Mouse (Mus musculus) stomach, embryonic 15.5 days (tissue): ENCODE results near the gene Mre11a. TPM values are rescaled to one million over a fixed set of nuclear protein-coding genes. Genes with fewer than 3 reads are reported as not detected.

Experiments used
- ATAC-seq: fragments of 200-750 bp; cut with Nextera tagmentation; 2 replicates; pipeline ENCODE4 v1.8.0; 2017; ENCODE audit warnings: low read depth, moderate number of reproducible peaks, moderate TSS enrichment; ENCODE audit not compliant: insufficient read depth, low FRiP score
- H3K27ac ChIP-seq: fragments of 300-500 bp; sonication (generic); 2 replicates; pipeline ENCODE4 v1.5.1; 2015; ENCODE audit warnings: mild to moderate bottlenecking, inconsistent platforms
- H3K27me3 ChIP-seq: fragments of 300-500 bp; sonication (generic); replicated peaks from 2 replicates; pipeline ENCODE4 v1.6.1; 2015; ENCODE audit warnings: inconsistent platforms
- H3K36me3 ChIP-seq: fragments of 300-500 bp; sonication (generic); 2 replicates; pipeline ENCODE4 v1.6.1; 2015; ENCODE audit warnings: inconsistent platforms
- H3K4me1 ChIP-seq: fragments of 300-500 bp; sonication (generic); 2 replicates; pipeline ENCODE4 v1.6.1; 2015; ENCODE audit warnings: inconsistent platforms
- H3K4me2 ChIP-seq: fragments of 300-500 bp; sonication (generic); 2 replicates; pipeline ENCODE4 v1.6.1; 2015; ENCODE audit warnings: mild to moderate bottlenecking, inconsistent platforms
- H3K4me3 ChIP-seq: fragments of 300-500 bp; sonication (generic); replicated peaks from 2 replicates; pipeline ENCODE4 v1.5.1; 2015; ENCODE audit warnings: inconsistent platforms
- H3K9ac ChIP-seq: fragments of 300-500 bp; sonication (generic); 2 replicates; pipeline ENCODE4 v1.6.1; 2015; ENCODE audit warnings: inconsistent platforms
- H3K9me3 ChIP-seq: fragments of 300-500 bp; sonication (generic); 2 replicates; pipeline ENCODE4 v1.6.1; 2016; ENCODE audit warnings: inconsistent platforms
- WGBS: fragments of 180-500 bp; shearing (Covaris S2); methylation state at CpG from one replicate; pipeline ENCODE4 v1.1.7; 2015; 5-methylcytosine and 5-hydroxymethylcytosine counted together
- polyA plus RNA-seq: library from polyadenylated mRNA; unstranded; fragments of >200 nt; fragmentation: Nextera tagmentation; extraction: Ambion mirVana; gene quantifications from 2 replicates; pipeline ENCODE4 v1.2.1, GENCODE M21; 2015

Mre11a gene
- 20.2 and 24.7 TPM in 2 replicates for polyA plus RNA-seq

DNA sequence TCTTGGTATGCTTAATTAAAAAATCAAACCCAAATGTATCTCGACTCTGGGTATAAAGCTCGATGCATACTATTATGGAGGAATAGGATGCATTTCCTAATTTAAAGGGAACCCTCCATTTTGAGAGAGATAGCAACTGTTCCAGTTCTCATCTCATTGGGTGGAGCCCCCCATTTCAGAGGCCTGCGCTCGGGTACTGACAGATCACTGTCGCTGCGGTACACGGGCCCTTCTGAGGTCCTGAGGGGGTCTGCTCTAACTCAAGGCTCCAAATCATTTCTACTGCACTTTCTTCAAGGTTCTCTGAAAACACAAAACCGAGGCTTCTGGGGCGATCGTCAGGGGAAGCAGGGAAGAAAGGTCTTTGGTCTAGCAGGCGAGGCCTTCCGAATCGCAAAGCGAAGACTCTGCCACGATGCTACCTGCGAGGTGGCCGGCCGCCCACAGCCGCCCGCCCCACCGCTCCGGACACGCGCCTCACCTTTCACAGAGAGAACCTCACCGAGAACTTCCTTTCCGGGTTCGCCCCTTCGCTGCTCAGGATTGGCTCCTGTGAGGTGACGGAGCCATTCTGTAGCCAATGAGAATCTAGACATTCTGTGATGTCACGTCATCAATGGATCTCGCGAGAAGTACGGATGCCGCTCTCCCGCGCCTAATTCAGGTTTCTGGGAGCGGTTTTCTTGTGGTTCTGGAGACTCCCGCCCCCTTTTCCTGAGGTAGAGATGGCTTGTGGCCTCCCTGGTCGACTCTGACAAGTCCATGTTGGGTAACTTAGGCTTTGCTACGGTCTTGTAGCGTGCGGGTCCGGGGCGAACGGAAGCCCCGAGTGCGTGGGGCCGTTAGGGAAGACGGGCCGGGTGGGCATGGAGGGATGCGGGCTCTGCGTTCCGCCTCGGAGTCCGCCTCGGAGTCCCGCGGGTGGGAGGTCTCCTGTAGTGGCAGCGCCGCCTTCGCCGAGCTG lies at the start of gene Mre11a, which contains the start of gene Ankrd49:
Gene Mre11a (plus strand): TSS at position 616 of the 964 bp plus-strand sequence.
Gene Ankrd49 (minus strand): TSS at position 818 of the 964 bp plus-strand sequence.
- WGBS, result under 1% methylated on average over 62 of the region's 62 CpGs
- peak within 1 kb of the TSS; percentile 63 for H3K4me3 ChIP-seq
- H3K9ac ChIP-seq, result peak within 1 kb of the TSS; percentile 91
- no peaks in the 10 kb centered on the region for H3K9me3 ChIP-seq
- H3K4me2 ChIP-seq, result peak within 1 kb of the TSS; percentile 76
- H3K27ac ChIP-seq, result peak within 1 kb of the TSS; percentile 92
- ATAC-seq, result peak; percentile 99
- no peaks in the 10 kb centered on the region for H3K4me1 ChIP-seq
- H3K36me3 ChIP-seq, result peaks cover 19% of the 10 kb centered on the region
- no peaks in the 10 kb centered on the region for H3K27me3 ChIP-seq

DNA sequence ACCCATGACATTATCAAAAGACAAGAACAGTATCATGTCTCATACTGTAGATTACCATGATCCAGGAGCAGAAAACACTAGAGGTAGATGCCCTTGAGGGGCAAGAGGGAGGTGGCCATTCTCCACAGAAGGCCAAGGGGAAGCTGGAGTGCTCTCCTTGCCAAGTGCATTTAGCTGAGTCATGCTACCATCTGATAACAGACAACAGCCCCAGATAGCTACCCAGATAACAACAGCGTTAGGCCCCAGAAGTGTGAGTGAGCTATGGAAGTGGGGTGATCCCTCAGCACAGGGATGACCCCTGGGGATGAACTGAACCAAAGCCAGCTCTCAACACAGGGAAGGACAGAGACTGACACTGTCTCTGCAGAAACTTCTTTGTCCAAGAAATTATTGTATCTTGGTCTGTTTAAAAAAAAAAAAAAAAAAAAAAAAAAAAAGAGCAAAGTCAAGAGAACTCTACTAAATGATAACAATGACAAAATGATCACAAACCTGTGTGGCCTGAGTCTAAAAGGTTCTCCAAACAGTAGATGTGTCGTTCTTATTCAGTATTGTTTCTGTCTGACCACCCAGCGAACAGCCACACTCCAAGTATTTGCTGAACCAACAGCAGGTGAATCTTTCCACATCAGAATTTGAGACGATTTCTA lies 44.8 kb upstream of the Mre11a start:
- WGBS, result 62% methylated on average over 4 of the region's 4 CpGs
- H3K4me1 ChIP-seq, result no peaks in the 10 kb centered on the region
- no peaks in the 10 kb centered on the region for H3K36me3 ChIP-seq
- no peak overlapping the region for H3K27ac ChIP-seq
- H3K4me2 ChIP-seq, result no peak overlapping the region
- no peak overlapping the region for H3K9ac ChIP-seq
- no peak for ATAC-seq
- no peak overlapping the region for H3K4me3 ChIP-seq
- H3K9me3 ChIP-seq, result no peaks in the 10 kb centered on the region
- no peaks in the 10 kb centered on the region for H3K27me3 ChIP-seq

DNA sequence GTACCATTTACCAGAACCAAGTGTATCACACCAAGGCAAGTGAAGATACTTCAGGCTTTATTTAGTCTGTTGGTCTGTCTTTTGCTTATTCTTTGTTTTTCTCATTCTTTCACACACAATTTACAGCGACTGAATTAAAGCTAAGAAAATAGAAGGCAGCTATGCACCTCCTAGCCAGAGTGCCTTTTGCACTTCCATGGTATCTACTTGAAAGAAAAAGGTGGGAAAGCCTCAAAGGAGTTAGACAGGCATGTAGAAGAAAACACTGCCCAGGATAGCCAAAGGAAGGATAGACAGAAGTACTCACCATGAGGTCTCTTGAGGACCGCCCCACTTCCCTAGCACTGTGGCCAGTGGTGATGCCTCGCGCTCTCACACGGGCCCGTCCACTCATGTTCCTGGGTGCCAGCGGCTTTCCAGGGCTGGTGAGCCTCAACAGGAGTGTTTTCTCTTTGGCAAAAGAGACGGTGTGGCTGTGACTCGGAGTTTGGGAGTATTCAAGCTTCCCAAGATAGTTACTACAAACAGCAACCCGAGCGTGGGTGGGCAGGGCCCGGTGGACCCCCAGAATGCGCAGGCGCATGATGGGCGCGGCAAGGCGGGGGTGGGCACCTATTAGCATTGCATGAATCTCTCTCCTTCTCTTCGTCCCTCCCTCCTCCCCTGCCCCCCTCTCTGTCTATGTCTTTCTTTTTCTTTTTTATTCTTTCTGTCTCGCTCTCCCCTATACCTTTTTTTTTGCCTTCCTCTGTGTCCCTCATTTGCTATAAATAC lies 44.1 kb upstream of the Mre11a start, which contains the start of gene Piwil4:
Gene Piwil4 (minus strand): TSS at position 583 of the 774 bp plus-strand sequence.
- Histone ChIP-seq H3K9ac (no peak within 1 kb of the TSS), H3K4me1 (no peaks in the 10 kb centered on the region), H3K36me3 (no peaks in the 10 kb centered on the region), H3K9me3 (no peaks in the 10 kb centered on the region), H3K27ac (no peak within 1 kb of the TSS), H3K27me3 (no peaks in the 10 kb centered on the region), H3K4me2 (no peak within 1 kb of the TSS), H3K4me3 (no peak within 1 kb of the TSS)
- WGBS, result 68% methylated on average over 18 of the region's 19 CpGs
- ATAC-seq, result no peak

DNA sequence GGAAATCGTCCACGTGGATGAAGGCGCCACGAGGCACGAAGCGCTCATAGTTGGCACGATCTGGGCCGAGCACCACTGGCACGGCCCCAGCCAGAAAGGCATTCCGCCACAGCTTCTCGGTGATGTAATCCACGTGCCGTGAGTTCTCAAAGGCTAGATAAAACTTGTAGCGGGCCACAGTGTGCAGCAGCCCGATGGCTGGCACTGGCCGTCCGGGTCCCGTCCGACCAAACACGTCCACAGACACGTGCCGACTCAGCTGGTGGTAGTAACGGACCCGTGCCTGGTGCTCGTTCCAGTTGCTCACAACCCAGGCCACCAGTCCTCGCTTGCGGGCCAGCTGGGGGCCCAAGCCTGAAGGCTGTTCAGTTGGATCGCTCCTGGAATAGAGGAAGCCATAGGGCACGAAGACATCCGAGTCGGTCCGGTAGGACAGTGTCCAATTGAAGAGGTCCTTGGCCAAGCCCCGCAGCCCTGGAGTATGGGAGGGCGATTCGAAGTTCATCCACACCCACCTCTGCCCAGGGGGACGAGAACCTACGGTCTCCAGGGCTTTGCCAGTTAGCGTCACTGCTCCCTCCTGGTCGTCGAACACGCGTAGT lies 33.5 kb upstream of the Mre11a start:
- WGBS, result 62% methylated on average over 42 of the region's 42 CpGs
- H3K27ac ChIP-seq, result no peak overlapping the region

DNA sequence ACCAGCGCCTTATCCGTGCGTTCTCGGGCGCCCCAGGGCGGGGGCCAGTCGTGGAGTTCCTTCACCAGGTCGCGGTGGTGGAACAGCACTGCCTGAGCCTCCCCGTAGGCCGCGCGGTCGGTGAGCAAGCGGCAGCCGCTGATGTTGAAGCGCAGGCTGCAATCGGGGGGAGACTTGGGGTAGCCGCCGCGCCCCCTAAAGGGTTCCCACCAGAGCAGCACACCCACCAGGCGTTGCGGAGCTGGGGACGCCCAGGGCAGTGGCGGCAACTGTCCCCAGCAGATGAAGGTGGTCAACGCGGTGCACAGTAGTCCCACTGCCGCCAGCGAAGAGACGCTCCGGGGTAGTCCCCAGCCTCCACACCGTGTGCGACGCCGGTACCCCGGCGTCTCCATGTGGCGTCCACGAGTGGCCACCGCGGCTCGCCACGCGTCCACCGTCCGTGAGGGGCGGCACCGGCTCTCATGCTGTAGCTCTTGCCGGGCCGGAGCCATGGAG lies 32.9 kb upstream of the Mre11a start:
- Histone ChIP-seq H3K27ac (peak overlapping the region; percentile 63; the same call in 1 of the 2 replicates), H3K9me3 (no peaks in the 10 kb centered on the region), H3K4me2 (peak overlapping the region; percentile 98), H3K4me1 (peaks cover 12% of the 10 kb centered on the region; the same call in 1 of the 2 replicates), H3K36me3 (no peaks in the 10 kb centered on the region; the same call in 1 of the 2 replicates), H3K27me3 (no peaks in the 10 kb centered on the region), H3K9ac (peak overlapping the region; percentile 37; the same call in 1 of the 2 replicates), H3K4me3 (peak overlapping the region; percentile 61)
- WGBS, result 1% methylated on average over 49 of the region's 50 CpGs
- ATAC-seq, result peak; percentile 45; the same call in 1 of the 2 replicates

More for the DNA sequence above, 33.5 kb upstream of the Mre11a start:
- Histone ChIP-seq H3K36me3 (no peaks in the 10 kb centered on the region; the same call in 1 of the 2 replicates), H3K9ac (peak overlapping the region; percentile 37; the same call in 1 of the 2 replicates), H3K27me3 (no peaks in the 10 kb centered on the region), H3K4me1 (peaks cover 15% of the 10 kb centered on the region; the same call in 1 of the 2 replicates), H3K9me3 (no peaks in the 10 kb centered on the region), H3K4me2 (peak overlapping the region; percentile 98), H3K4me3 (peak overlapping the region; percentile 61)
- no peak; the same call in 1 of the 2 replicates for ATAC-seq

DNA sequence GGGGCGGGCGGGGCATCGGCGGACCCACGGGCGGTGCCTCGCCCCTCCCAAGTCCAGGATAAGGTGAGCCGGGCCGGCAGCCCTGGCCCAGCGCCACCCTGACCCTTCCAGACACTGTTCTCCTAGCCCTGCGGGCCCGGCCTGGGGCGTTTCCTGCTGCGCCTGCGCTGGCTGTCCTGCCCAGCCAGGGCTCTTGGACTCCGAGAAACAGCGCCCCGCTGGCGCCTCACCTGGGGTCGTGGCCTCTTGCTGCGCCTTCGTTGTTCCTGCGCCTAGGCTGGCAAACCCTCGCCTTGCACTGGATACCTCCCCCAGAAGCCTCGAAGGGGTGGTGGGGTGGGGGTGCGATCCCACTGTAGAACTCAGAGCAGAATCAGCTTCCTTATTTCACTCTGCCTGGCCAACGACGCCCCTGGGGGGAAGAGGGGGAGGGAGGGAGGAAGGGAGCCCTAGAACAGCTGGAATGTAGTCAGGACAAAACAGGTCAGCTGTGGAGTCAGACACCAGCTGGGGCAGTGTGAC lies 32.4 kb upstream of the Mre11a start, which contains the start of gene Fut4:
Gene Fut4 (minus strand): TSS at position 393 of the 522 bp plus-strand sequence.
- 0% methylated on average over 26 of the region's 28 CpGs for WGBS
- H3K4me2 ChIP-seq, result peak within 1 kb of the TSS; percentile 98
- peak; percentile 84 for ATAC-seq
- H3K27ac ChIP-seq, result peak within 1 kb of the TSS; percentile 63
- H3K4me1 ChIP-seq, result peaks cover 12% of the 10 kb centered on the region; the same call in 1 of the 2 replicates
- H3K27me3 ChIP-seq, result no peaks in the 10 kb centered on the region
- H3K4me3 ChIP-seq, result peak within 1 kb of the TSS; percentile 61
- no peaks in the 10 kb centered on the region for H3K9me3 ChIP-seq
- no peaks in the 10 kb centered on the region; the same call in 1 of the 2 replicates for H3K36me3 ChIP-seq
- H3K9ac ChIP-seq, result peak within 1 kb of the TSS; percentile 37; the same call in 1 of the 2 replicates

DNA sequence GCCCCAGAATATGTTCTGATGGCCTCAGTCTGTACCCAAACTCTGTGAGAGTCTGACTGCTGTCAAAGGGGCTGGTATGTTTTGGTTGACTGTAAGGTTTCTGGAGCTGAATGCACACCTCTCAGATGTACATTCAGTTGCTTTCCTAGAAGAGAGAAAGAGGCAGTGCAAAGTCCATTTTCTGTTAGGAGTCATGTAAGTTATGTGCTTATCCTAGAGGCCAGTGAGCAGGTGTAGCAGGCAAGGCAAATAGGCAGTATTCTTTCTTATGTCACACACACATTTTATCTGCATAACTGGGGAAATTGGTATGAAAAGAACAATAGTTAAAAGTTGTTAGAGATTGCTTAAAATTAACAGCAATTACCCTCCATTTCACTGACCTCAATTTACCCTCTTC lies 30.5 kb upstream of the Mre11a start:
- H3K9ac ChIP-seq, result no peak overlapping the region
- H3K4me3 ChIP-seq, result no peak overlapping the region
- no peaks in the 10 kb centered on the region for H3K9me3 ChIP-seq
- peaks cover 12% of the 10 kb centered on the region; the same call in 1 of the 2 replicates for H3K4me1 ChIP-seq
- H3K36me3 ChIP-seq, result no peaks in the 10 kb centered on the region; the same call in 1 of the 2 replicates
- ATAC-seq, result no peak
- H3K4me2 ChIP-seq, result no peak overlapping the region
- H3K27me3 ChIP-seq, result no peaks in the 10 kb centered on the region
- peak overlapping the region; percentile 49; the same call in 1 of the 2 replicates for H3K27ac ChIP-seq

DNA sequence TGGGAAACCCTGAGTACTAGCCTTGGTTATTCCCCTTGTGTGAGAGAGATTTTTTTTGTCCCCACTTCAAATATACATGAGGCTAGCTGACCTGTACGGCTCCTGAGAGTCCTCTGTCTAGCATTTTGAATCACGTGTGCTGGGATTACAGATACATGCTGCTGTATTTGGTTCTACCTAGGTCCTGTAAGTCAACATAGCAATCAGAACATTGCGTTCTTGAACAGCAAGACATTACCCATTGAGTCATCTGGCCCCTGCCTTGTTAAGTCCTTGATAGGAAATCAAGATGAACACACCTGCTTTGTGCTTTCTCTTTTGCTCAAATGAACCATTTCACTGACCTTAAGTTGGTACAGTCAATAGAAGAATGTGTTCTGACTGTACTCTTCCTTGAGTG lies 30.0 kb upstream of the Mre11a start:
- peaks cover 12% of the 10 kb centered on the region; the same call in 1 of the 2 replicates for H3K4me1 ChIP-seq
- no peaks in the 10 kb centered on the region for H3K27me3 ChIP-seq
- H3K27ac ChIP-seq, result no peak overlapping the region
- H3K9me3 ChIP-seq, result no peaks in the 10 kb centered on the region
- H3K4me2 ChIP-seq, result no peak overlapping the region
- WGBS, result 74% methylated on average over 3 of the region's 3 CpGs
- ATAC-seq, result no peak
- H3K4me3 ChIP-seq, result no peak overlapping the region
- H3K36me3 ChIP-seq, result no peaks in the 10 kb centered on the region
- H3K9ac ChIP-seq, result no peak overlapping the region

DNA sequence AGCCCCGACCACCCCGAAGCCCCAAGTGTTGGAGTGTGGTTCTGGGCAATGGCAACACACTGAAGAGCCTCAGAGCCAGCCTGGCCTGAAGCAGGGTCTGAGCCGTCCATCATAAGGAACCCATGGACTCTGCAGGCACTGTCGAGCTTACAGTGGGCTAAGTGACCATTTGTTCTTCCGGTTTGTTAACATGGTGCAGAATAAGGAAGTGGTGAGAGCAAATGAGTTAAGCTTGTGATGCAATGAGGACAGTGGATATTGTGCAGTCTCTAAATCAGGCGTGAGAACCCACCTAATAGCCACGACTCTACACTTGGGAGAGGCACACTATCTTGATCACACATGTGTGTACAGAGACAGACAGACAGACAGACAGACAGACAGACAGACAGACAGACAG lies 25.9 kb upstream of the Mre11a start:
- H3K36me3 ChIP-seq, result no peaks in the 10 kb centered on the region
- H3K27ac ChIP-seq, result no peak overlapping the region
- no peak overlapping the region for H3K4me2 ChIP-seq
- no peaks in the 10 kb centered on the region for H3K4me1 ChIP-seq
- H3K27me3 ChIP-seq, result no peaks in the 10 kb centered on the region
- H3K9me3 ChIP-seq, result no peaks in the 10 kb centered on the region
- ATAC-seq, result no peak
- WGBS, result 62% methylated on average over 7 of the region's 7 CpGs
- H3K9ac ChIP-seq, result no peak overlapping the region
- no peak overlapping the region for H3K4me3 ChIP-seq

DNA sequence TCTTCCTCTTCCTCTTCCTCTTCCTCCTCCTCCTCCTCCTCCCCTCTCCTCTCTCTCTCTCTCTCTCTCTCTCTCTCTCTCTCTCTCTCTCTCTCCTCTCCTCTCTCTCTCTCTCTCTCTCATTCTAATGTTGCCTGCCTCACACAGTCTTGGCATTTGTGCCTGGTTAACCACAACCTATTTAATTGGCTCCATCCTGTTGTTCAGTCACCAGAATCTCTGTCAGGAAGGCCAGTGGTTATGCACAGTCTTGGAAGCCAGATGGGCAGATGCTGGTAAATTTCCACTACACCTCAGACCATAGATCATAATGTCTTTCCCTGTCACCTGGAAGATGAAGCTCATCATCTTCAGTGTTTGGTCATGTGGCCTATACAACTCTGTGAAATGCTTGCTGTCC lies 25.2 kb upstream of the Mre11a start:
- ATAC-seq, result no peak
- Histone ChIP-seq H3K4me1 (no peaks in the 10 kb centered on the region), H3K27ac (no peak overlapping the region)

More for the DNA sequence above, 25.2 kb upstream of the Mre11a start:
- Histone ChIP-seq H3K9ac (no peak overlapping the region), H3K27me3 (no peaks in the 10 kb centered on the region), H3K4me2 (no peak overlapping the region), H3K9me3 (no peaks in the 10 kb centered on the region), H3K4me3 (no peak overlapping the region), H3K36me3 (no peaks in the 10 kb centered on the region)
